Mouse (Mus musculus) lung, postnatal 0 days (tissue): ENCODE measurements around the gene Atad2b. TPM values are rescaled to one million over a fixed set of nuclear protein-coding genes. Genes with fewer than 3 reads are reported as not detected.
A peak's percentile ranks its signal among the peaks of the same experiment; 100 is the strongest.
"Not testable (repeated sequence)": the region's sequence is repeated elsewhere in the genome, so short reads cannot be mapped to it uniquely, and the experiment has no call there.

Source experiments
- ATAC-seq: fragments of 200-750 bp; cut with Nextera tagmentation; 2 replicates; pipeline ENCODE4 v1.8.0; 2017; ENCODE audit warnings: moderate library complexity
- DNase-seq: peaks from one replicate; pipeline ENCODE4 v3.0.0-alpha.2; 2016; ENCODE audit warnings: low spot score
- H3K27ac ChIP-seq: fragments of 300-500 bp; sonication (generic); 2 replicates; pipeline ENCODE4 v1.5.1; 2014; ENCODE audit warnings: antibody characterized with exemption, mild to moderate bottlenecking, low read length, mixed read lengths
- H3K27me3 ChIP-seq: fragments of 300-500 bp; sonication (generic); replicated peaks from 2 replicates; pipeline ENCODE4 v1.6.1; 2014; ENCODE audit warnings: low read length, mixed read lengths; ENCODE audit not compliant: insufficient read depth
- H3K36me3 ChIP-seq: fragments of 300-500 bp; sonication (generic); 2 replicates; pipeline ENCODE4 v1.6.1; 2014; ENCODE audit warnings: low read length, mixed read lengths; ENCODE audit not compliant: insufficient read depth
- H3K4me1 ChIP-seq: fragments of 300-500 bp; sonication (generic); 2 replicates; pipeline ENCODE4 v1.6.1; 2014; ENCODE audit warnings: antibody characterized with exemption, low read depth, low read length, mixed read lengths; ENCODE audit not compliant: insufficient read depth
- H3K4me2 ChIP-seq: fragments of 300-500 bp; sonication (generic); replicated peaks from 2 replicates; pipeline ENCODE4 v1.6.1; 2014; ENCODE audit warnings: low read depth, mild to moderate bottlenecking, low read length, moderate library complexity, mixed read lengths
- H3K4me3 ChIP-seq: fragments of 300-500 bp; sonication (generic); 2 replicates; pipeline ENCODE4 v1.5.1; 2014; ENCODE audit warnings: low read depth, low read length
- H3K9ac ChIP-seq: fragments of 300-500 bp; sonication (generic); replicated peaks from 2 replicates; pipeline ENCODE4 v1.6.1; 2014; ENCODE audit warnings: low read depth, mild to moderate bottlenecking
- H3K9me3 ChIP-seq: fragments of 300-500 bp; sonication (generic); 2 replicates; pipeline ENCODE4 v1.6.1; 2016; ENCODE audit warnings: low read length, mixed read lengths
- CTCF ChIP-seq: IDR thresholded peaks from 2 replicates; pipeline ENCODE4 v1.5.1; 2016; ENCODE audit warnings: antibody characterized with exemption, mild to moderate bottlenecking
- EP300 ChIP-seq: IDR thresholded peaks from 2 replicates; pipeline ENCODE4 v1.6.1; 2016; ENCODE audit warnings: antibody characterized with exemption, mild to moderate bottlenecking, control low read depth
- WGBS: fragments of 180-500 bp; shearing (Covaris S2); extraction: QIAGEN DNeasy Blood & Tissue Kit; methylation state at CpG from one replicate; pipeline ENCODE4 v1.1.7; 2014; 5-methylcytosine and 5-hydroxymethylcytosine counted together
- polyA plus RNA-seq: library from polyadenylated mRNA; unstranded; fragments of >200 nt; fragmentation: Nextera tagmentation; extraction: Ambion mirVana; gene quantifications from 2 replicates; pipeline ENCODE4 v1.2.1, GENCODE M21; 2015

Gene Atad2b
- polyA plus RNA-seq, 1 experiment from 2014 or later = 8.8 TPM

- ATAC-seq = peak; percentile 96
- H3K4me1 ChIP-seq = no peaks in the 10 kb centered on the region
- 1% methylated on average over 121 of the region's 125 CpGs for WGBS
- H3K27me3 ChIP-seq = no peaks in the 10 kb centered on the region
- H3K9me3 ChIP-seq = no peaks in the 10 kb centered on the region
- peak within 1 kb of the TSS; percentile 93 for H3K27ac ChIP-seq
- H3K4me2 ChIP-seq = peak within 1 kb of the TSS; percentile 87
- DNase-seq = peak; percentile 95
- peak within 1 kb of the TSS; percentile 79 for H3K9ac ChIP-seq
- no peaks in the 10 kb centered on the region for H3K36me3 ChIP-seq
- TF ChIP-seq EP300 (no peak), CTCF (peak; percentile 48)
- H3K4me3 ChIP-seq = peak within 1 kb of the TSS; percentile 80
Measured at GRCm38 (mm10) chr12:4906951-4907906, 9.9 kb upstream of the Atad2b start, which contains the start of gene Ubxn2a. TSS of gene Ubxn2a (minus strand) at chr12:4907705.

- no peak overlapping the region for H3K4me2 ChIP-seq
- ATAC-seq = no peak
- no peaks in the 10 kb centered on the region for H3K27me3 ChIP-seq
Measured at GRCm38 (mm10) chr12:4908391-4908790, 8.8 kb upstream of the Atad2b start.

GRCm38 (mm10) chr12:4910496-4910895 lies 6.7 kb upstream of the Atad2b start:
- WGBS = 72% methylated on average over 1 of the region's 1 CpGs
- ATAC-seq, H3K4me1 ChIP-seq, H3K27me3 ChIP-seq, H3K36me3 ChIP-seq, H3K9ac ChIP-seq, H3K4me3 ChIP-seq, H3K9me3 ChIP-seq, DNase-seq, H3K4me2 ChIP-seq, H3K27ac ChIP-seq: not testable (repeated sequence)

More at GRCm38 (mm10) chr12:4908391-4908790, 8.8 kb upstream of the Atad2b start:
- WGBS = 79% methylated on average over 7 of the region's 7 CpGs
- no peak overlapping the region for H3K27ac ChIP-seq
- H3K4me1 ChIP-seq = no peaks in the 10 kb centered on the region
- no peak for TF ChIP-seq EP300
- TF ChIP-seq CTCF = no peak
- H3K4me3 ChIP-seq = no peak overlapping the region
- no peak overlapping the region for H3K9ac ChIP-seq
- no peaks in the 10 kb centered on the region for H3K36me3 ChIP-seq
- DNase-seq = no peak
- no peaks in the 10 kb centered on the region for H3K9me3 ChIP-seq

GRCm38 (mm10) chr12:4911716-4912115 lies 5.4 kb upstream of the Atad2b start:
- no peak for ATAC-seq
- H3K4me2 ChIP-seq = no peak overlapping the region
- WGBS = 48% methylated on average over 4 of the region's 4 CpGs
- H3K4me1 ChIP-seq = peaks cover 1% of the 10 kb centered on the region; the same call in 1 of the 2 replicates
- no peaks in the 10 kb centered on the region for H3K9me3 ChIP-seq
- H3K27me3 ChIP-seq = no peaks in the 10 kb centered on the region
- H3K4me3 ChIP-seq = no peak overlapping the region
- H3K27ac ChIP-seq = no peak overlapping the region
- no peaks in the 10 kb centered on the region for H3K36me3 ChIP-seq
- TF ChIP-seq EP300 = no peak
- no peak for TF ChIP-seq CTCF
- H3K9ac ChIP-seq = no peak overlapping the region
- no peak for DNase-seq

- Histone ChIP-seq H3K4me3 (no peak overlapping the region), H3K4me2 (no peak overlapping the region), H3K4me1 (peaks cover 3% of the 10 kb centered on the region; the same call in 1 of the 2 replicates), H3K27me3 (no peaks in the 10 kb centered on the region), H3K9ac (no peak overlapping the region), H3K27ac (no peak overlapping the region), H3K9me3 (no peaks in the 10 kb centered on the region), H3K36me3 (no peaks in the 10 kb centered on the region)
- WGBS = 57% methylated on average over 3 of the region's 3 CpGs
- DNase-seq (no peak), ATAC-seq (no peak)
- TF ChIP-seq CTCF (no peak), EP300 (no peak)
Measured at GRCm38 (mm10) chr12:4914441-4914840, 2.7 kb upstream of the Atad2b start.

GRCm38 (mm10) chr12:4914944-4915343 lies 2.2 kb upstream of the Atad2b start:
- no peak for ATAC-seq
- no peaks in the 10 kb centered on the region for H3K36me3 ChIP-seq
- 74% methylated on average over 3 of the region's 3 CpGs for WGBS
- no peak overlapping the region for H3K9ac ChIP-seq
- H3K4me3 ChIP-seq = no peak overlapping the region
- H3K4me1 ChIP-seq = peaks cover 3% of the 10 kb centered on the region; the same call in 1 of the 2 replicates
- H3K4me2 ChIP-seq = no peak overlapping the region
- H3K27ac ChIP-seq = no peak overlapping the region
- H3K9me3 ChIP-seq = no peaks in the 10 kb centered on the region
- H3K27me3 ChIP-seq = no peaks in the 10 kb centered on the region
- no peak for DNase-seq
- TF ChIP-seq EP300 (no peak), CTCF (no peak)
